Mouse (Mus musculus): ENCODE data around the gene Hacd2. TPM values are rescaled to one million over a fixed set of nuclear protein-coding genes. Genes with fewer than 3 reads are reported as not detected.

The Hacd2 gene
- total RNA-seq, 2 experiments from 2014 or later: 30.1 to 30.8 TPM

DNA sequence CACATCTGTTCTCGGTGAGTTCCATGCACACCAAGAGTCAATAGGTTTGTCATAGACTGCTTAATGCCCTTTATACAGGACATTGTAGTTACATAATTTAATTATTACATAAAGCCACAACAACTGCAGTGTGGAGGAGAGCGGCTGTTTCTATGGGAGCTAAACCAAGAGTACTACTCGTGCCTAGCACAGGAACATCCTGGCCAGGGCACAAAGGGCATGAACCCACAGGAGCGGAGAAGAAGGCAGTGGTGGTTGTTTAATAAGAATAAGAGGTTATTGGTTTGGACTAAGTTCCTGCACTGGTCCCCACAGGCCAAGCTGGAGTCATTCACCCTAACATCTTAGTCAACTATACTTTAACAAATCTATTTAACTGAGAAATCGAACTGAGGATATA lies 16.0 kb upstream of the Hacd2 start:
- no peak for DNase-seq (ENCODE audit: low spot score in 2 of 2)

DNA sequence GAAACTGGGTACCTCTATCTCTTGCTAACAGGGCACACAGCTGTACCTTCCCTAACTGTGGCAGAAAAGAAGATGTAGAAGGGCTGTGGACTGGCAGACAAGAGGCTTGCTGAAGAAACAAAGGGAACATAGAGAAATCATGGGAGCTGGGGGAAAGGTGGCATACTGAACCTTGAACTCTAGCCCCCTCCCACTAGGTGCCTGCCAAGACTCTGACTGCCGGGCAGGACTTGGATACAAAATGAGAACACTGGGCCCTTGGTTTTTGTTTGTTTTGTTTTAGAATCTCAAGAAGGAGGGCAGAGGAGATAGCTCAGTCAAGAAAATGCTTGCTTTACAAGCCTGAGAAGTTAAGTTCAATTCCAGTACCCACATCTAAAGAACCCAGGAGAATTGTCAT lies 14.9 kb upstream of the Hacd2 start:
- no peak for DNase-seq (ENCODE audit: low spot score in 2 of 2)

DNA sequence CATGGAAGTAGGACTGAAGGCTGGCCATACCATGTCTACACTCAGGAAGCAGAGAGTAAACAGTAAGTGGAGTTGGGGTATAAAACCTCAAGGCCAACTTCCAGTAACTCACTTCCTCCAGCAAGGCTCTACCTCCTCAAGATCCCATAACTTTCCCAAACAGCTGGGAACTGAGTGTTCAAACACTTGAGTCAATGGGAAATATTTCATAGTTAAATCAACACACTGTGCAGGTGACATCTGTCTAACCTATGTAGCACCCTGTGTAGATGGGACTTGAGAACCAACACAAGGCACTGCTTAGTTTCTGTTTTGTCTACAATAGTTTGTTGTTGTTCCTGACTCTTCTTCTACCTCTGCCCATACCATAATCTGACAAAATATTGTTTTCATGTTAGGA lies 13.8 kb upstream of the Hacd2 start:
- no peak for DNase-seq (ENCODE audit: low spot score in 2 of 2)

DNA sequence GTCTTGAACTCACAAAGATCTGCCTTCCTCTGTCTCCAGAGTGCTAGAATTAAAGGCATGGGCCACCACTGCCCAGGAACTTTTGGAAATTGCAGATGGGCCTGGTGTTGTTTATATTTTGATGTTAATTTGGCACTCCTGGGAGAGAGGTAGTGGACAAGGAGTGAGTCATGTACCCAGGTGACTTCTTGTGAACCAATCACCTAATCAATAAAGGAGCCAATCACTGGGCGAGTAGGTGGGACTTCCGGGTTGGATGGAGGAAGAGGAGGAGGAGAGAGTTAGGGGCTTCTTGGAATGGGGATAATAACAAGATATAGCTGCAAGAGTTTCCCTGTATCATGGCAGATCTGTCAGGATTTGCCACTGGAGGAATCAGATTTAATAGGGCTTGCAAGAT lies 8.7 kb upstream of the Hacd2 start:
- DNase-seq (ENCODE audit: low spot score in 2 of 2): no peak

DNA sequence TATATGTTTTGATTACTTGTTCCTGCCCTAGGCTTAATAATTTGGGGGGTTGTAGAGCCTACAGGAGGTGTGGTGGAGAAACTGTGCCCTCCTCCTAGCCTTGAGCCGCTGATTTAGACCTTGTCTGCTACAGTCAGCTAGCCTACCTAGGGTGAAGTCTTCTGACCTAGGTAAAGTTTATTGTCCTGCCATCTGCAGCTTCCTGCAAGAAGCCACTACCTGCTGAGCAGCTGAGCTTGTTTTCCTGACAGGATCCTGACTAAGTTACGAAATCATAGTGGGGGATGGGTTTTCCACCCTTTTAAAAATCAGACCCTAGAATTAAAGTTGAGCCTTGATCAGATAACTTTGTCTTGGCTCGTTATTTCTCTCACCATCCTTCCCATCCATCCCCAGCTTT lies 5.7 kb upstream of the Hacd2 start:
- DNase-seq (ENCODE audit: low spot score in 2 of 2): no peak

DNA sequence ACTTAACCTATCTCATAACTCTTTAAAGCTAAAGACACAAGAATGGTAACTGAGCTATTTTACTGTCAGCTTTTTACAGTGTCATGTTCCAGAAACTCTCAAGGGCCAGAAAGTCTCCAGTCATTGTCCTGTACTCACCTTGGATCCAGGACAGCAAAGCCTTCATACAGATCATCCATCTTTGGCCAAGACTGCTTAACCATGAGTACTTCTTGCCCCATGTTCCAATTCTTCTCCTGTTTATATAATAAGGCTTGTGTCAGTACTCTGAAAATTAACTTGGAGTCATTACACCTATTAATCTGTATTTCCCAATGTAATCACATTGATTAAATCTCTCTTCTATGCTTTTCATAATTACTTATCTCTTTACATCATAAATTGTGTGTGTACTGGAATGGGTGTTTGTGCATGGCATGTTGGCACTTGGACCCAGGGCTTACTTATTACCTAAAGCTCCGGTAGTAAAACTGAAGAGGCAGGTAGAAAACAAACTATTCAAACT lies 3.7 kb upstream of the Hacd2 start:
- DNase-seq (ENCODE audit: low spot score in 2 of 2): no peak

DNA sequence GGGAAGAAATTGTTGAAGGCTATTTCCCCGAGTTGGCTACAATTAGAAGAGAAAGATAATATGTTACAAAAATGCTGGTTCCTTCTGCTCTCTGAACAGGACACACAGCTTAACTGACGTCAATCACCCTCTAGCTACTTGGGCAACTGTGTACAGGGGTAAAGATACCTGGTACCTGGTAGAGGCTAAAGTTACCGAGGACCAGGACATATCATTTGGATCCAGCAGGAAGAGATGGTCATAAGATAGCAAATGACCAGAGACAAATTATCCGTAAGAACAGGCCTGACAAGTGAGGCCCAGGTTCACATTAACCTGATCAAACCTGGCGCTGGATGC lies 356 bp upstream of the Hacd2 start:
- DNase-seq (ENCODE audit: low spot score in 2 of 2): no peak

DNA sequence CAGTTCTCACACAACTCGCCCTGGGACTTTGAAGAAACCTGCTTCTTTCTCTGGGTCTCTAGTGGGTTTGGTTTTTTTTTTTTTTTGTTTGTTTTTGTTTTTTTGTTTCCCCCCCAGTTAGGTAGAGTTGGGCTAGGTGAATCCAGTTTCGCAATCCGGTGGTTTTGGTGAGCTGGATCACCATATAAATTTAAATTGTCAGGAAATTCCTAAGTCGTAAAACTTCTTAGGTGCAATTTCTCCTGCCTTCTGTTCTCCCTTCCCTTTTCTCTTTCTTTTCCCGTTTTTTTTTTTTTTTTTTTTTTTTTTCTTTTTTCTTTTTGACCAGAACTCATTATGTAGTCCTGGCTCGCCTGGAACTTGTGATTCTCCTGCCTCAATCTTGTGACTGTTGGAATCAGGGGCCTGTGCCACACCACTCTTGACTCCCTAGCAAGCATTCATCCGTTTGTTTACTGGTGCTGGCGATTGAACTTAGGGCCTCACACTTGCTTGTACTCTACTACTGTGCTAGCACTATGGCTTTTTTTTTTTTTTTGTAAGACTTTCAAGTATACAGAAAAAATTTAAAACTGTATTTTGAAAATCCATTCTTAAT lies 1.0 kb downstream of the Hacd2 start:
- no peak for DNase-seq (ENCODE audit: low spot score in 2 of 2)

DNA sequence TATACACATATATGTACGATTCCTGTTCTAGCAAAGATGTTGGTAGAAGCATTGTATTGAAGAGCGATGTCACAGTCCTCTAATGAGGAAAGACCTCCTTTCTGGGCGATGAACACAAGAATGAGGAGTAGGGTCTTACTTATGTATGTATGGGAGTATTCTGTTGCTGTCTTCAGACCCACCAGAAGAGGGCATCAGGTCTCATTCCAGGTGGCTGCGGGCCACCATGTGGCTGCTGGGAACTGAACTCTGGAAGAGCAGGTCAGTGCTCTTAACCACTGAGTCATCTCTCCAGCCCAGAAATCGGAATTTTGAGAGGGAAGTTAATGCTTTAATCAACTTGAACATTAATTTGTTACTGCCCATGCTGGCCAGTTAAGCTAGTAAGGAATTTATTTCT lies 2.1 kb downstream of the Hacd2 start:
- DNase-seq (ENCODE audit: low spot score in 2 of 2): no peak

DNA sequence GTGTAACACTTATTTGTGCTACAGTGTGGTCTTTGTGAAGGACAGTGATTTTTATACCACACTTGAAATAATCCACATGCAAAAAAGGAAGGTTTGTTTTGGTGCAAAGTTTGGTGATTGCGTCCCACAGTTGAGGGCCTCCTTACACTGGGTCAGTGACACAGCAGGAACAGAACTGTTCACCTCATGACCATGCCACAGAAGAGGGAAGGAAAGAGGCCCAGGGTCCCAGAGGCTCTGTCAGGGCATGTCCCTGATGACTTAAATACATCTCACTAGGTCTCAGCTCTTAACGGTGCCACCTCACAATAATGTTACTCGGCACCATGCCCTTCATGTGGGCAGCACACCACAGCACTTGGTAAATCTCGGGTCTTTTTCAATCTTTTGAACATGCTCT lies 3.1 kb downstream of the Hacd2 start:
- DNase-seq (ENCODE audit: low spot score in 2 of 2): no peak

DNA sequence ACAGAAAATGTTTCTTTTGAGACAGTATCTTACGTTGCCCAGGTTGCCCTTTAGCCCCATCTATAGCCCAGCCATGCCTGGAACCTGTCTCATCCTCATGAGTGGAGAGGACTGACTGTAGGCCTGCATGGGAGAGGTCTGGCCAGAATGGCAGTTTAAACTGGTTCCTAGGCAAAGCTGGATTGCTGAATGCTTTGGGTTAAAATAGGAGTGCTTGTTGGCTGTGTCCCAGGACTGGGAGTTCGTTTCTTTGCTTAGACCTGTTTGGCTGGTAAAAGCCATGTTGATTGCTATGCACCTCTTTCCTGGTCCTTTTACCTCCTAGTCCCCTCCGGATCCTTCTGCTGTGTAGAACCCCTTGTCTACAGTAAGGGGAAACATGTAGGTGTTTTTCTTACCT lies 11.0 kb downstream of the Hacd2 start:
- no peak for DNase-seq (ENCODE audit: low spot score in 2 of 2)

DNA sequence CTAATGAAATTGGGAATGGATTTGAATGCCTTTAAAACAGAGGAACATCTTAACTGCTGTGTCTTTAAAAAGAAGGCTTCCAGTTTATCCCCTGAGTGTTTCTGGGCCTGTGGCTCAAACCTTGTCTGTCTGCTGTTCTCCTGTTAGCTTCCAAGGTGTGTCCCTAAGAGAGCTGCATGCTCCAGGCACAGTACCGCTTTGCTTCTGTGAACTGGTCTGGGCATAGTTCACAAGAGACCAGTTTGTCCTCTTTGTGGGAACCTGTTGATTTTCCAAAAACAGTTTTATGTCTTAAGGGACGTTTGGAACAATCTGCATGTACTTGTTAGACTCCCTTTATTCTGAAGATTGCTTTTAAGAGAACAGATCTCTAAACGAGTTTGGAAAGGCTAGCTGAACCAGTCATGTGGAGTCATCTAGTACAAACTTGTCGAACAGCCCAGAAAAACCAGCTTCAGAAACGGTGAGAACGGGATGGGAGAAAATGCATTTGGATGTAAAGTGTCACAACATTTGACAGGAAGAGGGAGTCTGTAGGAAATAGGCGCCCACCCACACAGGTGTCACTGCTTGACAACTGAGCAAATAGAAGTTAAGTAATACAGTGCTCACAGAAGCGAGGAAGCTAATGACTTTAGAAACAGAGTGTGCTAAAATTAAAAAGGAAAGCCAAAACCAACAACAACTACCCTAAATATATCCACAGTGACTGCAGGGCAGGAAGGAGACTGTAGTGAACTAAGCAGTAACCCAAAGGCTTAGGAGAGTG lies 11.8 kb downstream of the Hacd2 start:
- no peak for DNase-seq (ENCODE audit: low spot score in 2 of 2)

DNA sequence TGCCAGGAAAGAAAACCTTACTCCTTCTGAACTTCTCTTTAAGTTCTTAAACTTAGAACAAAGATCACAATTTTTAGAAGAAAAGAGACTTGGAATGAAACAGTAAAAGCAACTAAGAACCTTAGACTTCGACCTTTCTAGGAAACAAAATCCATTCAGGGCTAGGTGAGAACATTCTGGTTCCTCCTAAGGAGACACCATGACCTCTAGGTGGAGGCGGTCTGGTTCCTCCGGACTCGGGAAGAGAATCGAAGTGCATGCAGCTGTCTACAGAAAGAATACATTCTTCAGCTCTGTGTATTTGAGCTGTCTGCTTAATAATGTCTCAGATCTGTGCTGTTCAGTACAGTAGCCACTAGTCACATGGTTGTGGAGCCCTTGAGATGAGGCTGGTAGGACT lies 12.7 kb downstream of the Hacd2 start:
- no peak for DNase-seq (ENCODE audit: low spot score in 2 of 2)

DNA sequence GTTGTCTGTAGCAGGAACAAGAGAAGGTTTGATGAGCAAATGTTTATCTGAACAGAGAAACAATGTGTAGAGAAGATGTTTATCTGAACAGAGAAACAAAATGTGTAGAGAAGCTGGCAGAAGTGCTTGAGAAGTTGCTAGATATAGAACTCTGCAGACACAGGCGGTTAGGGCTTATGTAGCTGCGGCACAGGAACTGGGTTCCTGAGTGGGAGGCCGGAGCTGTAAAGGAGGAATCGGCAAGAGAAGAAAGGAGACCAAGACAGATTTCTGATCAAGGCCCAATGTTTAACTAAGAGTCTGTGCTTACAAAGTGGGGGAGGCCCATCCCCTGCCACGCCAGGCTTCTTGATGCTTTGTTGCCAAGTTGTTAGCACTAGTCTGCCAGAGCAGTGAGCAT lies 14.5 kb downstream of the Hacd2 start:
- DNase-seq (ENCODE audit: low spot score in 2 of 2): peak in 1 of 2 experiments; percentile 32

DNA sequence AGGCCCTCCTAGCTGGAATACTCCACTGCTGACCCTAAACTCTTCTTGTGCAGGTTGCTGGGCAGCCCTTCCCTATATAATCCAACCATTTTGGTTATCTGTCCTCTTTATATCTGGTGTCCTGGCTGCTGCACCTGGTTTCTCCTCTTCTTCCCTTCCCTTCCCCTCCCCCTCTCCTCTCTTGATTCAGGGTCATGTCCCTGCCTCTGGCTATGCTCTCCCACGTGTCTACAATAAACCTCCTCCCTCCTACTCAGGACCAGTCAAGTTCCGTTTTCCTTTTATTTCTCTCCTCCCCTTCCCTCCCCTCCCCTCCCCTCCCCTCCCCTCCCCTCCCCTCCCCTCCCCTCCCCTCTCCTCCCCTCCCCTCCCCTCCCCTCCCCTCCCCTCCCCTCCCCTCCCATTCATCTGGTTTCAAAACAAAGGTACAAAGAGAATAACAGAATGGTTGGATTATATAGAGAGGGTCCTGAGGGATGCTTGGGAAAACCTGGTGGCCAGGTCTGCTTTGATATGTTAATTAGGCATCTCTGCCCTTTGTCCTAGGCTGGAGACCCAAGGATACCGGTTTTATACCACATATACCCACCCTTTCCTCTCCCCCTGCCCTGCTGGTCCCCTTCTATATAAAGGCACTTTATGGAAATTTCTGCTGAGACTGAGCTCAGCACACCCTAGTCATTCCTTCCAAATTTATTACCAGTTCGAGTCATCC lies 16.3 kb downstream of the Hacd2 start:
- no peak for DNase-seq (ENCODE audit: low spot score in 2 of 2)

DNA sequence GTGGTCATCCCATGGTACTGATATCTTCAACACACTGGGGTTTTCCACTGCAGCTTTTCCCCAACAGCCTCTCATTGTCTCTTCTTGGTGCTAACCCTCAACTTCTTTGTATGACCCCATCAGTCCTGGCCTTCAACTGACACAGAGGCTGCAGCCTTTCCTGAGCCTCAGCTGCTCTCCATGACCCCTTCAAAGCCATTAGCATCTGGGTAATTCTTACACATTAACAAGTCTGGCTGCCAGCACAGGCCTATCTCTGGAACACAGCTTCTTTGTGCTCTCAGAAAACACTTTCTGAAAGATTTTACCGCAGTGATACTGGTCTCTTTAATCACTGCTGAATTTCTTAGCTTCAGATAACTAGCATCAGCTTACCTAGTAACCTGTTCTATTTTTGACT lies 17.9 kb downstream of the Hacd2 start:
- DNase-seq (ENCODE audit: low spot score in 2 of 2): no peak

DNA sequence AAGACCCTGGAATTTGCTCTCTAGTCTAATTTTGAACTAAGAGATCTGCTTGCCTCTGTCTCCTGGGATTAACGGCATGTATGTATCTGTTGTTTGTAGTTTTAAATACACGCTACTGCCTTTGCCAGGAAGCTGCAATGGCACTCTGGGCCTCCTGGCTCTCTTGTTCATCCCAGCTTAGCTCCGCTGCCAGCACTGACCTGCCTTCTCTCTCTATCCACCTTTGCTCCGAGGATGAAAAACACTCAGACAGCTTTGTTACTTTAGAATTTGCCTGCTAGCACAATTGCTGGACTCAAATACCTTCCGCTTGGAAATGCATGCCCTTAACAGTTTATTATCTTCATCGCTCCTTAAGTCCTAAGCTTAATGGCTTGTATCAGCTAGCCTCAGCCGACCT lies 18.8 kb downstream of the Hacd2 start:
- DNase-seq (ENCODE audit: low spot score in 2 of 2): no peak

DNA sequence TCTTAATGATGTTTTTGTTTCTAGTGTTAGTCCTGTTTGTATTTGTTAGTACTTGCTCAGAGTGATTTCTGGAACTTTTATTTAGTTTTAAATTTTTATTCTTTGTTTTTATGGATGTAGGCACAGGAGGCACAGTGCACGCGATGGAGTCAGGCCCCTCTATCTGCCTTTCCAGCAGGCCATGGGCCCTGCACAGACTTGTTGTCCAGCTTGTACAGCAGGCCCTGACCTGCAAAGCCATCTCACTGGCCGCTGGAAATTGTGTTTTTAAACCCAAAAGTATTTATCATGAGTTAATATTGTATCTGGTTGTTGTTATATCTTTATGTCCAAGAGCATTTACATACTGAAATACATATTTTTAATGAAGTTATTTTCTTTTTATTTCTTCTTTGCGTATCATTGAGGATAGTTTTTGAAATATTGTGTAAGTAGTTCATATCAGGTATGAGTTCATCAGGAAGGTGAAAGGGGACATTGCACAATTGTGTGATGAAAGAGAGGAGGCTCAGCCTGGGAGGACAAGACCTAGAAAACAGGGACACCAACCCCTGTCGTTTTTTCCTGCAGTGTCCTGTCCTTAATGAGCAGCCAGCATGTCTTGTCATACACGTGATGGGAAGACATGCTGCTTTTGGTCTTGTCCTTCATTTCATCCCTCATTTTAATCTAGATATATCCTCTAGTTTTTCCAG lies 24.0 kb downstream of the Hacd2 start:
- DNase-seq (ENCODE audit: low spot score in 2 of 2): no peak

DNA sequence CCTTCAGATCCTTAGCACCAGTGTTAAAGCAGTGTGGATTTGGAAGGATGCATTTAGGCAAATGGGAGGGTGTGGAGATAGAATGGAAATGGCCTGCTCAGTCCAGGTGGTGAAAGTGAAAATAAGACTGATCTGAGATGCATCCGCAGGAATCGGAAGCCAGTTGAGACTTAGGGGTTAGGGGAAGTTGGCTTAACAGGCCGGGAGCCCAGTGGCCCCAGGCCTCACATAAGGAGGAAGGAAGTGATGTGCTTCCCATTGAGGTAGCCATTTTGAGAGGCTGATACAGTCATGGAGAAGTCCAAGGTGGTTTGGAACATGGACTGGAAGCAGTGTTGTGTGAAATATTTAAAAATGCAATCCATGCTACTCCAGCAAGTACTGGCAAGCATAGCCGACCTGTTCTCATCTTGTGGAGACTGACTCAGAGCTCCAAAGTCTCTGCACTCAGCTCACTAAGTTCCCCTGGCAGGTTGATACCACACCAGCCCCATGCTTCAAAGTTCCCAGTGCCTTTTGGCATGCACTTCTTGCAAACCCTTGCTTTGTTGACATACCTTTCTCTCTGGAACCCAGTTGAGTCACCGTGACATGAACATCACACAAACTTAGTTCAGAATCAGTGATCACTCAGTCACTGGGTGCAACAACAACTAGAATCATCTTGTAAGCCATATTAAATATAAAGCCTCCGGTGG lies 25.2 kb downstream of the Hacd2 start:
- DNase-seq (ENCODE audit: low spot score in 2 of 2): no peak

DNA sequence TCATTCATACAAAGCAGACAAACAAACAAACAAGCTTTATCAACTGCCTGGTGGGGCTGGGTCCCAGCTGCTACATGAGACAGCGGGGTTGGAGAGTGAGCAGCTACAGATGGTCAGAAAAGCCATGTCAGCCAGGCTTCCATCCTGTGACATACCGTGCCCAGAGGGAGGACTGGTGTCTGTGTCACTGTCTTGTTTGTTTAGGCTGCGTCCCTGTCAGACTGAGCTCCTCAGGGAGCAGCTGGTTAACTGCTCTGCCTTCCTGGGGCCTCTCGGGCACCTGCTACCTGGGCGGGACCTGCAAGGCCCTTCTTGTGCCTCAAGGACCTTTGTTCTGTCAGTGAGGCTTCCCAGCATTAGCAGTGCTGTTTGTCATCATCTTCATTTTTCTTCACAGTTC lies 28.8 kb downstream of the Hacd2 start:
- no peak for DNase-seq (ENCODE audit: low spot score in 2 of 2)

DNA sequence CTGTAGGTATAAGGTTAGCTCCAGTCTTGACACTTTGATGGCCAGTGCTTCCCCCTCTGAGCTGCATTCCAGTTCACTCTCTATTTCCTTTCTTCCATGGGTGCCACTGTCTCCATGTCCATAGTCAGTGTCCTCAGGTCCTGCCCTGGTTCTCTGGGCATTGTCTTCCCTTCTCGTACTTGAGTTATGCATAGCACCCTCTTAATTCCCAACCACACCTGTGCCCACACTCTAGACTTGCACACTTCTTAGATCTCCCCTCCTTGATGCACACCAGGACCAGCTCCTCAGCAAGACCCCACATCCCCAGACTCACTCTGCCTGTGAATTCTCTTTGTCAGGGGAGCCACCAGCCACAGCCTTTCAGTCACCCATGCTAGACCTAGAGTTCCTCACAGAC lies 30.0 kb downstream of the Hacd2 start:
- no peak for DNase-seq (ENCODE audit: low spot score in 2 of 2)
